Mouse (Mus musculus) megakaryocyte-erythroid progenitor cell, adult 5 weeks (primary cell): ENCODE results near the gene Itpr3. TPM values are rescaled to one million over a fixed set of nuclear protein-coding genes. Genes with fewer than 3 reads are reported as not detected.

Experiments
- polyA plus RNA-seq: library from polyadenylated mRNA; stranded (reverse); fragments of >175 nt; gene quantifications from 2 replicates; pipeline ENCODE4 v1.2.3, GENCODE M21; 2012

The Itpr3 gene
- 9.0 and 10.8 TPM in 2 replicates for polyA plus RNA-seq

DNA sequence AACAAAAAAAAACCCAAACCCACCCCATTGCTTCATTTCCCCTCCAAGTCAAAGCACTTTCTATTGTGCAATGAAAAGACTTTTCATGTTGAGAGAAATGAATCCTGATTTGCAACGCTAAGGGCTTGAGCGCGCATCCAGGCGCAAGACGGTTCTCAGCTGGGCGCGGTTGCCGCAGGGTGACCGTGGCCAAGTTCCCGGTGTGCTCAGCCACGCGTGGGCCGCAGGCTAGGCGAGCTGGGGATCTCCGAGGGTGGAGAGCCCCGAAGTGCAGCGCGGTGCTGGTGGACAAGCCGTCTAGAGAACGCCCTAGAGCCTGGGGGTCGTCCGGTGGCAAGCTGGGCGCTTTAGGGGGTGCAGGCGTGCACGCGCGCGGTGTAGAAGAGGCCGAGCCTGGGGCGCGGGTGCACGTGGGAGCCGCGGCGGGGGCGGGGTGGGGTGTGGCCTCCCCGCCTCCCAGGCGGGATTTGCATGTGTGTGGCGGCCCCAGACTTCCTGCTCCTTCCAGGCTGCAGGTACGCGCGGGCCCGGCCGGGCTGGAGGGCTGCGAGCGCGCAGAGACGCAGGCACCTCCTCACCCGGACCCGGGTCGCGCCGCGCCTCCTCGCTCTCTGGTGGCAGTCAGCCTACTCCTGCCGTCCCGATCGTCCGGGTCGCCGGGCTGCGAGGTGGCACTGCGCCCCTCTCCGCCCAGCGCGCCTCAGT is at the start of gene Itpr3:
TSS of gene Itpr3 (plus strand) at position 493 of the 705 bp plus-strand sequence.

DNA sequence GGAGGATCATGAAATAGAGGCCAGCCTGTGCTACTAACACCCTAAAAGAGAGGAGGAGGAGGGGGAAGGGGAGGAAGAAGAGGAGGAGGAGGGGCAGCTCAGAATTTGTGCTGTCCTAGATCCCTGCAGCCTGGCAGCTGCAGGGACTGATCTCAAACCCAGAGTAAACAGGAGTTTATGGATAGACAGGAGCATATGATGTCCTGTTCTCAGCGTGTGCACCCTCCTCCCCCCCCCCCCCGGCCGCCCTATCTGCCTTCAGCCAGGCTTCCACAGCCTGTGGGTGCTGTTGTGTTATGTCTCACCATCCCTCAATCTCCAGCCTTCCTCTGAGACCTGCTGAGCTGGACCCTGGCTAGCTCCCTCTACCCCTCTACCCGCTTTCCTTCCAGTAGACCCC is 28.2 kb upstream of the Itpr3 start, which contains the start of gene Bak1:
TSS of gene Bak1 (minus strand) at position 101 of the 400 bp plus-strand sequence.

DNA sequence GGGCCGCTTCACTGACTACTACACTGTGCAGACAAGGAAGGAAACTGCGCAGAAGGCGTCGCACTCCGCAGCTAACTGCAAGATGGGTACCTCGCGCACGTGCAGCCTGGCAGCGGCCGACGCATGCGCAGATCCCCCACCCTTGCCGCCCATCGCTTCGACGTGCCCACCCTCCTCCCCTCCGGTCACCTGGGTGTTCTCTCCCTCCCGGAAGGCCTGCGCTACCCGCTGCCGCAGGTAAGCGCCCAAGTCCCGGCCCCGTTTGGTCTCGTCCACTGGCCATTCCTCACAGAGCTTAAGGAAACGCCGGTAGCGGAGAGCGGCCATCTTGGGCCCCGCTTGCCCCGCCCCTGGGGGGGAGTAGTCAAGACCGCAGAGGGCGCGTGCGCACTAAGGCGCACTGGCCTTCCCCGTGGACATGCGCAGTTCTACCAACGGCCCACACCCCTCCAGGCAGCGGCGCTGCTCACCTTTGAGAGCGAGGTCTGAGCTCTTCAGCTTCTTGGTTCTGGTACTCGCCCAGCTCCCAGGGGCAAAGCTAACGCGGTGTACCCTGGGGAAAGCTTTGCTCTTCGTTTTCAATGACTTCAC is 76.5 kb downstream of the Itpr3 start, which contains the start of gene Uqcc2:
TSS of gene Uqcc2 (minus strand) at position 366 of the 591 bp plus-strand sequence.

DNA sequence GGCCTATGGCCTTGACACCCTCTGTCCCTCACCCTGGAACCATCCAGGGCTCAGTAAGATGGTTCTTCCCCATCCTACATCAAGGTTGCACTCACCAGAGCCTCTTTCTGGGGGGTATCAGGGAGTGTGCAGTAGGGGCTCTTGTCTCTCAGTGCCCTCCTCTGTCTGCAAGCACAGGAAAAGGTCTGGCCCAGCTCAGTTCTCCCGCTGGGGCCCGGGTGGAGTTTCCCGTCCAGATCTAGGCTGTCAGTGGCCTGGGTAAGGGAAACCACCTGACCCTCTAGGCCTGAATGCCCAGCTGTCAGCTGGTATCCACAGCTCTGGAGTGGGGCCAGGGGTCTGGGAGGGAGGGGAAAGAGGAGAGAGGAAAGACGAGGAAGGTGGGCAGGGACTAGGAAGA is 110.4 kb downstream of the Itpr3 start, which contains the start of gene Ip6k3:
TSS of gene Ip6k3 (minus strand) at position 251 of the 400 bp plus-strand sequence.

Other genes with a start within 250 kb of the Itpr3 start
- 0.04 TPM in 1 of 2 replicates, not detected in the other for gene Nkx2-5, start 212.3 kb upstream of the Itpr3 start, polyA plus RNA-seq
- gene Kifc5b, start 140.2 kb upstream of the Itpr3 start, polyA plus RNA-seq: 24.9 and 25.1 TPM in 2 replicates
- gene Phf1, start 124.3 kb upstream of the Itpr3 start, polyA plus RNA-seq: 48.1 and 52.8 TPM in 2 replicates
- gene Cuta, start 117.7 kb upstream of the Itpr3 start, polyA plus RNA-seq: 458 and 468 TPM in 2 replicates
- gene Syngap1, start 116.1 kb upstream of the Itpr3 start, polyA plus RNA-seq: 18.5 and 29.4 TPM in 2 replicates
- gene Zbtb9, start 84.1 kb upstream of the Itpr3 start, polyA plus RNA-seq: 5.6 and 5.7 TPM in 2 replicates
- gene Bak1, start 28.3 kb upstream of the Itpr3 start, polyA plus RNA-seq: 241 and 300 TPM in 2 replicates
- gene Uqcc2, start 76.6 kb downstream of the Itpr3 start, polyA plus RNA-seq: 236 and 242 TPM in 2 replicates
- gene Ip6k3, start 110.5 kb downstream of the Itpr3 start, polyA plus RNA-seq: 0.02 and 0.04 TPM in 2 replicates
- gene Lemd2, start 147.2 kb downstream of the Itpr3 start, polyA plus RNA-seq: 112 and 133 TPM in 2 replicates